Mouse (Mus musculus) limb, embryonic 10.5 days (tissue): ENCODE measurements at regions not wholly inside any gene's neighbourhood (a gene's known extent, or its start where the extent isn't known, plus 50 kb on each side); places are given as distances from the start of the nearest gene placed in this dataset.

Experiments used
- DNase-seq: peaks from one replicate; pipeline ENCODE4 v3.0.0-alpha.2; 2017; ENCODE audit warnings: low spot score
- H3K27ac ChIP-seq: fragments of 300-500 bp; sonication (generic); 2 replicates; pipeline ENCODE4 v1.5.1; 2016; ENCODE audit warnings: mild to moderate bottlenecking
- H3K27me3 ChIP-seq: fragments of 300-500 bp; sonication (generic); 2 replicates; pipeline ENCODE4 v1.6.1; 2016; ENCODE audit warnings: low read depth, mild to moderate bottlenecking; ENCODE audit not compliant: poor library complexity, severe bottlenecking
- H3K36me3 ChIP-seq: fragments of 300-500 bp; sonication (generic); 2 replicates; pipeline ENCODE4 v1.6.1; 2016; ENCODE audit warnings: mild to moderate bottlenecking, moderate library complexity
- H3K4me1 ChIP-seq: fragments of 300-500 bp; sonication (generic); 2 replicates; pipeline ENCODE4 v1.6.1; 2016
- H3K4me3 ChIP-seq: fragments of 300-500 bp; sonication (generic); 2 replicates; pipeline ENCODE4 v1.5.1; 2016; ENCODE audit warnings: mild to moderate bottlenecking, moderate library complexity
- H3K9me3 ChIP-seq: fragments of 300-500 bp; sonication (generic); replicated peaks from 2 replicates; pipeline ENCODE4 v1.6.1; 2016; ENCODE audit warnings: mild to moderate bottlenecking
- WGBS: fragments of 180-500 bp; shearing (Covaris S2); methylation state at CpG from one replicate; pipeline ENCODE4 v1.1.7; 2016; 5-methylcytosine and 5-hydroxymethylcytosine counted together

- H3K27ac ChIP-seq = no peak overlapping the region
- no peaks in the 10 kb centered on the region for H3K36me3 ChIP-seq
- H3K9me3 ChIP-seq = no peaks in the 10 kb centered on the region
- DNase-seq = no peak
- H3K4me3 ChIP-seq = no peak overlapping the region
- WGBS = 95% methylated on average over 9 of the region's 9 CpGs
- no peaks in the 10 kb centered on the region for H3K27me3 ChIP-seq
- no peaks in the 10 kb centered on the region for H3K4me1 ChIP-seq
Observed at GRCm38 (mm10) chr4:34498325-34498724, 52.4 kb upstream of the Akirin2 start.

GRCm38 (mm10) chr4:34498781-34499180, 52.0 kb upstream of the Akirin2 start:
- Histone ChIP-seq H3K9me3 (no peaks in the 10 kb centered on the region), H3K27ac (no peak overlapping the region), H3K4me1 (no peaks in the 10 kb centered on the region), H3K27me3 (no peaks in the 10 kb centered on the region), H3K36me3 (no peaks in the 10 kb centered on the region), H3K4me3 (no peak overlapping the region)
- DNase-seq = no peak
- 96% methylated on average over 7 of the region's 7 CpGs for WGBS

- Histone ChIP-seq H3K27me3 (no peaks in the 10 kb centered on the region), H3K4me1 (no peaks in the 10 kb centered on the region), H3K27ac (no peak overlapping the region), H3K4me3 (no peak overlapping the region), H3K36me3 (no peaks in the 10 kb centered on the region), H3K9me3 (no peaks in the 10 kb centered on the region)
- DNase-seq = no peak
- 88% methylated on average over 3 of the region's 3 CpGs for WGBS
Observed at GRCm38 (mm10) chr4:34499731-34500130, 51.0 kb upstream of the Akirin2 start.
